Mouse (Mus musculus) gastrocnemius, postnatal 36 days (tissue): Measurements from ENCODE around the gene Polr2c. TPM values are rescaled to one million over a fixed set of nuclear protein-coding genes. Genes with fewer than 3 reads are reported as not detected.
"Not testable (repeated sequence)": the region's sequence is repeated elsewhere in the genome, so short reads cannot be mapped to it uniquely, and the experiment has no call there.

Experiments used
- DNase-seq, 2 experiments: peaks; one replicate each; pipeline ENCODE4 v3.0.0; 2022
- intact Hi-C: fragments of 180-260 bp; cut with DNase I; formaldehyde crosslinking; loops from one replicate; pipeline ENCODE4 v1.15.1; 2025
- total RNA-seq, 2 experiments: library from RNA; stranded (reverse); gene quantifications; 2 replicates each; pipeline ENCODE4 v1.2.3; 2021

The Polr2c gene
- total RNA-seq, 2 experiments from 2014 or later, result 34.3 to 44.5 TPM

GRCm38 (mm10) chr8:94836456-94837240 lies 20.6 kb upstream of the Polr2c start:
- intact Hi-C loops, result no loop called here
- no peak for DNase-seq

GRCm38 (mm10) chr8:94837662-94838574 lies 19.3 kb upstream of the Polr2c start, which contains the start of the genes Coq9 and Ciapin1:
Coq9 (plus strand) TSS chr8:94838321.
Ciapin1 (minus strand) TSS chr8:94838358.
- DNase-seq, result peak; percentile 92
- intact Hi-C loops, result no loop called here

- intact Hi-C loops, result no loop called here
- DNase-seq, result peak; percentile 73 to 77
Observed at GRCm38 (mm10) chr8:94838600-94838999, 18.6 kb upstream of the Polr2c start.

DNA sequence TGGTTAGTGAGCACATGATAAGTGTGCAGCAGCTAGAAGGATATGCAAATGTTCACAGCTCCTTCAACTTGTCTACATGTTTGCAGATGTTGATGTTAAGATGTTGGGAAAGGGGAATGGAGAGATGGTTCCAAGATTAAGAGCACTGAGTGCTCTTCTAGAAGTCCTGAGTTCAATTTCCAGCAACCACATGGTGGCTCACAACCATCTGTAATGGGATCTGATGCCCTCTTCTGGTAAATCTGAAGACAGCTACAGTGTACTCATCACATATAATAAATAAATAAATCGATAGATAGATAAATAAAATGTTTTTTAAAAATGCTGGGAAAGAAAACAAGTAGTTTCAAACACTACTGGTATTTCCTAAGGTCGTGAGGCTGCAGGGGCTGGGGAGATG lies 16.1 kb upstream of the Polr2c start:
- intact Hi-C loops, result no loop called here
- DNase-seq, result no peak

GRCm38 (mm10) chr8:94850049-94850448 lies 7.2 kb upstream of the Polr2c start:
- intact Hi-C loops, result no loop called here
- no peak for DNase-seq

- DNase-seq, result not testable (repeated sequence)
- intact Hi-C loops, result loop anchor here (5.0 kb wide), 1 partner anchor 32 kb away; no protein-coding TSS in a partner anchor
Observed at GRCm38 (mm10) chr8:94854761-94855160, 2.5 kb upstream of the Polr2c start.

GRCm38 (mm10) chr8:94857011-94857345 lies 272 bp upstream of the Polr2c start:
- no peak for DNase-seq
- intact Hi-C loops, result loop anchor here (5.0 kb wide), 1 partner anchor 35 kb away; no protein-coding TSS in a partner anchor

DNA sequence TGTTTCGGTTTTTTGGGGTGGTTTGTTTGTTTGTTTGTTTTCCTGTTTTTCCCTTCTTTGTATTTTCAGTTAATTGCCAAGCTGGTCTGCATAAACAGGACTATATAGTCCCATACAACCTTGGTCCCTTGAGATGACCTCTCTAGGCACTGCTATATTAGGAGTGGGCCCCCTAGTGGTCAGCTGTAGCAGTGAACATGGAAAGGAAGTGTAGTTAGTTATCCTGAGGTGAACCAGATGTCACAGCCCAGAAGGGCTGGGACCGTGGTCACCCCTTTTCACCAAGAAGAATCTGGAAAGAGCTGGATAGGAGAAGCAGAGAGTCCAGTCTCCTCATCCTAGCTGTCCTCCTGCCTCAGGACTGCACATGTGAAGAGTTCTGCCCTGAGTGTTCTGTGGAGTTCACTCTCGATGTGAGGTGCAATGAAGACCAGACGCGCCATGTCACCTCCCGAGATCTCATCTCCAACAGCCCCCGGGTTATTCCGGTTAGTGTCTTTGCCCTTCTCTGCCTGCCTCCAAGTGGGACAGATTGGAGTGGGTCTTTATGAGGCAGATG lies 4.2 kb downstream of the Polr2c start:
- peak in 1 of 2 experiments; percentile 60 for DNase-seq

DNA sequence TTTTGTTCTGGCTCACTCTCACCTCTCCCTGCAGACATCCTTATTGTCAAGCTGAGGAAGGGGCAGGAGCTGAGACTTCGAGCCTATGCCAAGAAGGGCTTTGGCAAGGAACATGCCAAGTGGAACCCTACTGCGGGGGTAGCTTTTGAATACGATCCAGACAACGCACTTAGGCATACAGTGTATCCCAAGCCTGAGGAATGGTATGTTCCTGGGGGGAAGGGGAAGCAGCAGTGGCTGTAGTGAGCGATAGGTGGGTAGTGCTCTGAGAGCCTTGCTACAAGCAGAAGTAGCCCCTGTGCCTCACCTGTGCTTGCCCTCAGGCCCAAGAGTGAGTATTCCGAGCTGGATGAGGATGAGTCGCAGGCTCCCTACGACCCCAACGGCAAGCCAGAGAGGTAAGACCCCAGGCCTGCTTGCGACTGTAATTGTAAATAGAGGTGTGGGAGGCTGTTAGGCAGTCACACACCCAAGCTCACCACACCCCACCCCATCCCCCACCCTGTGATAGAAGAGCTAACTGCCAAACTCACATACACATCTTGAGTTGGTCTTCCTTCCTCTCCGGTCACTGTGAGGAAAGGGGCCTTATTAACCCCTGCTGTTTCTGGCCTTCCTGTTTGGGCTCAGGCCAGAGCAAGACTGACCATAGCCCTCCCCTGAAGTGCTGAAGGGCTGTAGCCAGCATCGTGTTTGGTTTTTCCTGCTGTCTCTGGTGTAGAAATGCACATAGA lies 5.4 kb downstream of the Polr2c start:
- DNase-seq, result no peak
- intact Hi-C loops, result no loop called here

More for the DNA sequence above, 4.2 kb downstream of the Polr2c start:
- intact Hi-C loops, result no loop called here

DNA sequence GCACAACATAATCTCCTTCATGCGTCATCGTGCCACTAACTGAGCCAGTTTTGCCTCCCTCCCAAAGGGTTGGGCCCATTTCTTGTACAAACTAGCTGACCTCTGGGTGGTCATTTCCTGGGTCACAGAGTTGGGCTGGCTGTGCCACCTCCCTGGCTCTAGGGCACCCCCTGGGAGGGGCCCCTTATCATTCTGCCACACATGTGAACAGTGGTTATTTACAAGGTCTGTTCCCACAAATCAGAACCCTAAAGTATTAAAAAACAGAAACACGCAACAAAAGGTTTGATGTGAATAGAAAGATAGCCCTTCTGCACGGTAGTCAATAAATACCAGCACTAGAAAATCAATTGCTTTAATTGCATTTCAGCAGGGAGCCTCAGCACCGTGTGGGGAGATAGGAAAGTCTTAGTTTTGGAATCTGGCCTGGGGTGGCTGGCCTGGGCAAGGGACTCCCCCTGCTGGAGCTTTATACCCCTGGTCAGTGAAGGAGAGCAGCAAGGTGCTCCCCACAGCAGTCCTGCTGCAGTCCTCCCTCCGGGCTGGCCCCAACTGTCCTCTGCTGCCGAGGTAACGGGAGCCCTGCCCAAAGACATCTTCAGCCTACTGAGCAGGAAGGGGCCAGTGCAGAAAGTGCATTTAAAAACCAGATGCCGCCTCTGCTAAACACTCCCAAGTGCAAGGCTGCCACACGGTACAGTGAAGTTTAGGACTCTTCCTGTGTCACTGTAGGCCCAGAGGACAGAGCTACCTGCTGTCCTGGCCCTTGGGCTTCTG lies 6.8 kb downstream of the Polr2c start:
- no peak for DNase-seq
- intact Hi-C loops, result no loop called here

GRCm38 (mm10) chr8:94865292-94865691 lies 8.0 kb downstream of the Polr2c start:
- intact Hi-C loops, result no loop called here

GRCm38 (mm10) chr8:94866921-94867320 lies 9.7 kb downstream of the Polr2c start:
- DNase-seq, result no peak
- intact Hi-C loops, result no loop called here

More at GRCm38 (mm10) chr8:94865292-94865691, 8.0 kb downstream of the Polr2c start:
- DNase-seq, result no peak

DNA sequence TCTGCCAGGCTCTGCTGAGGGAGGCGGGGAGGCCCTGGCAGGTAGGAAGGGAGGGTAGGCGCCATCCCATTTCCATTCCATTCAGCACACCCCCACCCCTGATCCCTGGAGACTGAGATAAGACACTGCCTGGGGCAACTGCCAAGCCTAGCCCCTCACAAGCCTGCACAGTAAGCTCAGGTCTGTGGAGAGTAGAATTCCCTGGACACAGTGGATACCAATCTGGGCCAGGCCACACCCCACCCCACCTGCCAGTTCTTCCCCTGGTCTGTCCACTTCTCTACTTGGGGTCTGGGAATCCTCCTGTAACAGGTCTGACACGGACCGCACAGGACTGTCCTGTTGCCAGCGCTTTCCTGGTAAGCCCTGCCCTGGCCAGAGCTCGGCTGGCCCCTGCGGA lies 11.9 kb downstream of the Polr2c start:
- DNase-seq, result no peak
- intact Hi-C loops, result no loop called here

GRCm38 (mm10) chr8:94870003-94870402 lies 12.8 kb downstream of the Polr2c start:
- intact Hi-C loops, result no loop called here

GRCm38 (mm10) chr8:94870474-94871107 lies 13.3 kb downstream of the Polr2c start:
- no peak for DNase-seq

More at GRCm38 (mm10) chr8:94870003-94870402, 12.8 kb downstream of the Polr2c start:
- no peak for DNase-seq

DNA sequence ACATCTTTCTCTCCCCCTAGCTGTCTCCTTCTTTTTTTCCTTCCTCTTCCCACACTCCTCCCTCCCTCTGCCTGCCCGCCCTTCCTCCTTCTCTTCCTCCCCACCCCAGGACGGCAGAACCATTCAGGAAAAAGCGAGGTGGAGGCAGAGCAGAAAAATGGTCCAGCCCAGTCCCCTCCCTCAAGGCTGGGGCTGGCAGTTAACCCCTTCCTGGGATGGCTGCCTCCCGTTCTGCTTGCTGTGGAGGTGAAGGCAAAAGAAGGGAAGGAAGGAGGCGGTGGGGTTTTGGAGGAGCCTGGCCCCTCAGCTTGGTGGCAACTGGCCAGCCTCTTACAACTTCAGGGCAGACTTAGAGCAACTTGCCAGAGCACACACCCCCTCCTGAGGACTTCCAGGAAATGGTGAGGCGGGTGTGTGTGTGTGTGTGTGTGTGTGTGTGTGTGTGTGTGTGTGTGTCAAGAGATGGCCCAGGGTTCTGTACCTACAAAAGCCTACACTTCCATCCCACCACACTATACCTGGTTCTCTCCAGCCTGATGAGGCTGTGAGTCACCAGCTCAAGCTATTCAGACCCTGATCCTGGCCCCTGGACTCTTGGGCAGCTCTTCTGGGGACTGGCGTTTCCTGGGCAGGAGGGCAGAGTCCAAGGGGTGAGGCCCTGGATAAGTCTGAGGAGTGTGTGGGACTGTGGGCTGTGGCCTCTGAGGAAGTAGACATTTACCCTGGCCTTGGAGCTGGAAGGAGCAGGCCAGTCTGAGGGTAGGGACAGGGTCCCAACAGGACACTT lies 14.1 kb downstream of the Polr2c start:
- intact Hi-C loops, result no loop called here
- DNase-seq, result peak; percentile 43 to 51

More at GRCm38 (mm10) chr8:94870474-94871107, 13.3 kb downstream of the Polr2c start:
- intact Hi-C loops, result no loop called here

DNA sequence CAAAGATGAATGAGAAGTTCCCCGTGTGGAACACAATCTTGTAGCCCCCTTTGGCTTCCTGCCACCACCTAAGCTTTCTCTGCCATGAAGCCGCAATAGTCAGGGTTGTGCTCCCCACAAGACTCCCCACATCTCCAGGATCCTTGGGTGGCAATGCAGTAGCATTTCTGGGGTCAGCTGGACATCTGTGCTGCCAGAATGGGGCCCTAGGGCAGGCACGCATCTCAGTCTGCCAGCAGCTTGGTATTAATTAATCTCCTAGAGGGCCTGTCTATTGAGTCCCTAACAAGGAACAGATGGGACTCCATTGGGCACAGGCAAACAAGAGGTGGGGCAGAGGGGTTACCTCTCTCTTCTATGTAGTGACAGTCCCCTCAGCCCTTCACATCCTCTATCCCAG lies 14.9 kb downstream of the Polr2c start:
- intact Hi-C loops, result no loop called here
- no peak for DNase-seq

DNA sequence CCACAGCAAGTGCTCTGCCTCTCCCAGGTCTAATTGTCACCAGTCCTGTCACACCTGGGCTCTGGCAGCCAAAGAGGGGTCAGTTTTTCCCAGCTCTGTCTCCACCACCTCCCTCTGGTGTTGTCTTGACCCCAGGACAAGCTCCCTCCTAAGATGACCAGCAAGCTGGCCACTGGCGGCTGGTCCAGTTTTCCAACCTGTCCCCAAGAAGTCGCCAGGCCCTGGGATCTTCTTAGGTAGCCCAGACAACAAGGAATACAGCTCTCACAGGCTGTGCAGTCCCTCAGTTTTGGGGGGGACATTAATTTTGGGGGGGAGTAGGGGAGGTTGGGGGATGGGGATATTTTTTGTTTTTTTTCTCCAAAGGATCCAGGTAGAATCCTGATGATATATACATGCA lies 15.3 kb downstream of the Polr2c start:
- DNase-seq, result no peak
- intact Hi-C loops, result no loop called here
